ENCODE assay signal across 25 mouse cellular contexts in genomic region chr1:154040907-154041306, GRCm38 (mm10).
"Had no signal": no experiment of that assay in that cellular context is flagged by ENCODE, and none has a peak within 500 bp of the region (broad histone marks: within the 10 kb centered on the region; RNA-seq: fewer than 3 reads in every experiment).

No protein-coding gene starts in this region.

- H3K36me3 ChIP-seq: limb, embryonic 10.5 days; limb, embryonic 13.5 days; liver, embryonic 12.5 days; liver, embryonic 15.5 days; lung, embryonic 15.5 days; midbrain, embryonic 12.5 days; midbrain, embryonic 15.5 days; neural tube, embryonic 12.5 days; neural tube, embryonic 15.5 days had no signal

- H3K27me3 ChIP-seq: limb, embryonic 13.5 days; liver, embryonic 12.5 days; liver, embryonic 15.5 days; lung, embryonic 15.5 days; midbrain, embryonic 12.5 days; midbrain, embryonic 15.5 days; neural tube, embryonic 12.5 days; neural tube, embryonic 15.5 days had no signal

- H3K9me3 ChIP-seq: limb, embryonic 10.5 days; limb, embryonic 13.5 days; liver, embryonic 12.5 days; liver, embryonic 15.5 days; lung, embryonic 15.5 days; midbrain, embryonic 15.5 days; neural tube, embryonic 12.5 days; neural tube, embryonic 15.5 days had no signal

- H3K4me3 ChIP-seq: layer of hippocampus, adult 2 months; left cerebral cortex, adult 2 months; limb, embryonic 10.5 days; limb, embryonic 13.5 days; liver, embryonic 12.5 days; liver, embryonic 15.5 days; lung, embryonic 15.5 days; midbrain, embryonic 12.5 days; midbrain, embryonic 15.5 days; neural tube, embryonic 12.5 days; neural tube, embryonic 15.5 days had no signal

- H3K4me1 ChIP-seq: limb, embryonic 10.5 days; limb, embryonic 13.5 days; lung, embryonic 15.5 days; midbrain, embryonic 12.5 days; midbrain, embryonic 15.5 days; neural tube, embryonic 12.5 days; neural tube, embryonic 15.5 days had no signal

- H3K9ac ChIP-seq: limb, embryonic 13.5 days; liver, embryonic 12.5 days; liver, embryonic 15.5 days; lung, embryonic 15.5 days; midbrain, embryonic 12.5 days; midbrain, embryonic 15.5 days; neural tube, embryonic 12.5 days; neural tube, embryonic 15.5 days had no signal

- ATAC-seq: inflammation-experienced regulatory T-cells, adult 6 months; intestine, embryonic 16.5 days; liver, embryonic 12.5 days; midbrain, embryonic 15.5 days had no signal

- H3K27ac ChIP-seq: layer of hippocampus, adult 2 months; left cerebral cortex, adult 2 months; limb, embryonic 10.5 days; limb, embryonic 13.5 days; liver, embryonic 12.5 days; liver, embryonic 15.5 days; lung, embryonic 15.5 days; midbrain, embryonic 12.5 days; midbrain, embryonic 15.5 days; neural tube, embryonic 12.5 days; neural tube, embryonic 15.5 days; stomach, postnatal 0 days had no signal

- DNase-seq: layer of hippocampus, adult 9-11 months; liver; lung, adult 18-20 months; lung, postnatal 10 days; lung, postnatal 36 days; right cerebral cortex, adult 18-20 months; right cerebral cortex, postnatal 14 days; right cerebral cortex, postnatal 4 days; thymus, adult 2 months; thymus, postnatal 14 days; thymus, postnatal 4 days had no signal

- H3K4me2 ChIP-seq: limb, embryonic 13.5 days; liver, embryonic 12.5 days; liver, embryonic 15.5 days; lung, embryonic 15.5 days; midbrain, embryonic 12.5 days; midbrain, embryonic 15.5 days; neural tube, embryonic 12.5 days; neural tube, embryonic 15.5 days had no signal
